Mouse (Mus musculus) intestine, embryonic 15.5 days (tissue): ENCODE data around the gene Hist1h3i. TPM values are rescaled to one million over a fixed set of nuclear protein-coding genes. Genes with fewer than 3 reads are reported as not detected.
"Not testable (repeated sequence)": the region's sequence is repeated elsewhere in the genome, so short reads cannot be mapped to it uniquely, and the experiment has no call there.

Experiments
- ATAC-seq: fragments of 200-750 bp; cut with Nextera tagmentation; 2 replicates; pipeline ENCODE4 v1.8.0; 2017; ENCODE audit warnings: moderate TSS enrichment, moderate library complexity
- H3K27ac ChIP-seq: fragments of 300-500 bp; sonication (generic); 2 replicates; pipeline ENCODE4 v1.5.1; 2015; ENCODE audit warnings: mild to moderate bottlenecking, inconsistent platforms
- H3K27me3 ChIP-seq: fragments of 300-500 bp; sonication (generic); replicated peaks from 2 replicates; pipeline ENCODE4 v1.6.1; 2015; ENCODE audit warnings: inconsistent platforms
- H3K36me3 ChIP-seq: fragments of 300-500 bp; sonication (generic); 2 replicates; pipeline ENCODE4 v1.6.1; 2015; ENCODE audit warnings: inconsistent platforms
- H3K4me1 ChIP-seq: fragments of 300-500 bp; sonication (generic); replicated peaks from 2 replicates; pipeline ENCODE4 v1.6.1; 2015; ENCODE audit warnings: inconsistent platforms
- H3K4me2 ChIP-seq: fragments of 300-500 bp; sonication (generic); replicated peaks from 2 replicates; pipeline ENCODE4 v1.6.1; 2015; ENCODE audit warnings: mild to moderate bottlenecking, inconsistent platforms
- H3K4me3 ChIP-seq: fragments of 300-500 bp; sonication (generic); replicated peaks from 2 replicates; pipeline ENCODE4 v1.5.1; 2015; ENCODE audit warnings: inconsistent platforms
- H3K9ac ChIP-seq: fragments of 300-500 bp; sonication (generic); 2 replicates; pipeline ENCODE4 v1.6.1; 2015; ENCODE audit warnings: inconsistent platforms
- H3K9me3 ChIP-seq: fragments of 300-500 bp; sonication (generic); 2 replicates; pipeline ENCODE4 v1.6.1; 2016; ENCODE audit warnings: inconsistent platforms
- WGBS: fragments of 180-500 bp; shearing (Covaris S2); methylation state at CpG from one replicate; pipeline ENCODE4 v1.1.7; 2015; 5-methylcytosine and 5-hydroxymethylcytosine counted together
- polyA plus RNA-seq: library from polyadenylated mRNA; unstranded; fragments of >200 nt; fragmentation: Nextera tagmentation; extraction: Ambion mirVana; gene quantifications from 2 replicates; pipeline ENCODE4 v1.2.1, GENCODE M21; 2015

Hist1h3i gene
- polyA plus RNA-seq, 1 experiment from 2014 or later, result 101 TPM

DNA sequence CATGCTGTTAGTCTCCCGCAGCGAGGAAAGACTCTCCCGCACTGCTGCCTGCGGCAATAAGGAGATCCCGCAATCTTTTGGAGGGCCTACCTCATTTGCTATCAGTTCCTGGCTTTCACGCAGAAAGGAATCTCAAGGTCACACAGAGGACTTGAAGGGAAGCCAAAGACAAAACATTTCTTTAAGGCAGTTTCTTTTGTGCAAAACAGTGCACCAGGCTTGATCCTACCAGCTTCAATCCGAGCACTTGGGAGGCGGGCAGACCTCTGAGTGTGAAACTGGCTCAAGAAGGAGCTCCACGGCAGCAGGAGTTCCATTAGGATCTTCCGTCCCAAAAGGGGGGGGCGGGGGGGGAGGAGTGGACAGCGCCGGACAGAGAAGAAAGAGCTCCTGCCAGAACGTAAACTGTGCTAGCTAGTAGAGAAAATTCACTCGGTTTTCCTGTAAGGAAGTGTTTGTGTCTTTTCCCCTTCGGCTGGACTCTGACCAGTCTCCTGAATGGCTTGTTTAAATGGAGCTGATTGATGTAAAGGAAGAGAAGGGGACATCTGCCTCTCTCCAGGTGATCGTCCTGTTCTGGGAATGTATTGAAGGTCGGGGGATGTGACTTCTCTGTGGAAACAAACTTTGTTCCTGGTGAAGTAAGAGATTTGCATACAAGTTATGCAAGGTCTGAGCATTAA, 7.6 kb upstream of the Hist1h3i start:
- Histone ChIP-seq H3K27ac (0 out of 2 replicates have a peak overlapping the region, but pooled peaks have one; percentile 22), H3K9me3 (no peaks in the 10 kb centered on the region), H3K27me3 (no peaks in the 10 kb centered on the region), H3K4me3 (peak overlapping the region; percentile 15; the same call in 1 of the 2 replicates), H3K36me3 (no peaks in the 10 kb centered on the region), H3K9ac (peak overlapping the region; percentile 36), H3K4me1 (peaks cover 8% of the 10 kb centered on the region; the same call in 1 of the 2 replicates), H3K4me2 (peak overlapping the region; percentile 54)
- no peak for ATAC-seq
- WGBS, result 12% methylated on average over 18 of the region's 18 CpGs

DNA sequence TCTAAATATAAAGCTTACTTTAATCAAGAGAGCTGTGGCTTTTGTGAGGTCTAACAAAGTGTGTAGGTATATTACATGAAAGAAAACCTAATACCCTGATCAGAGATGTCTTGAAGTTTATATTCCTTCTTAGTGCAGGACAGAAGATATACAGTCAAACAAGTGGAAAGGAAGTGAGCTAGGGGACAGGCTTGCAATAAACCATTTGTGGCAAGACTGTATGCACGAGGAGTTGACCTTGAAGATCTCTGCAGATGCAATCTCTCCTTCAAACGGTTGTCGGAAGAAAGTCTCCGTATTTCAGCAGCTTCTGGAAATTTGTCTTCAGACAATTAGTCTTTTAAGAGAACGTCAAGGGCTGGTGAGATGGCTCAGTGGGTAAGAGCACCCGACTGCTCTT, 6.8 kb upstream of the Hist1h3i start:
- no peak for ATAC-seq
- no peak overlapping the region for H3K4me2 ChIP-seq
- H3K4me3 ChIP-seq, result no peak overlapping the region
- H3K36me3 ChIP-seq, result no peaks in the 10 kb centered on the region
- 46% methylated on average over 6 of the region's 6 CpGs for WGBS
- no peak overlapping the region for H3K27ac ChIP-seq
- H3K9me3 ChIP-seq, result no peaks in the 10 kb centered on the region
- no peak overlapping the region for H3K9ac ChIP-seq
- H3K27me3 ChIP-seq, result no peaks in the 10 kb centered on the region
- peaks cover 12% of the 10 kb centered on the region; the same call in 1 of the 2 replicates for H3K4me1 ChIP-seq

DNA sequence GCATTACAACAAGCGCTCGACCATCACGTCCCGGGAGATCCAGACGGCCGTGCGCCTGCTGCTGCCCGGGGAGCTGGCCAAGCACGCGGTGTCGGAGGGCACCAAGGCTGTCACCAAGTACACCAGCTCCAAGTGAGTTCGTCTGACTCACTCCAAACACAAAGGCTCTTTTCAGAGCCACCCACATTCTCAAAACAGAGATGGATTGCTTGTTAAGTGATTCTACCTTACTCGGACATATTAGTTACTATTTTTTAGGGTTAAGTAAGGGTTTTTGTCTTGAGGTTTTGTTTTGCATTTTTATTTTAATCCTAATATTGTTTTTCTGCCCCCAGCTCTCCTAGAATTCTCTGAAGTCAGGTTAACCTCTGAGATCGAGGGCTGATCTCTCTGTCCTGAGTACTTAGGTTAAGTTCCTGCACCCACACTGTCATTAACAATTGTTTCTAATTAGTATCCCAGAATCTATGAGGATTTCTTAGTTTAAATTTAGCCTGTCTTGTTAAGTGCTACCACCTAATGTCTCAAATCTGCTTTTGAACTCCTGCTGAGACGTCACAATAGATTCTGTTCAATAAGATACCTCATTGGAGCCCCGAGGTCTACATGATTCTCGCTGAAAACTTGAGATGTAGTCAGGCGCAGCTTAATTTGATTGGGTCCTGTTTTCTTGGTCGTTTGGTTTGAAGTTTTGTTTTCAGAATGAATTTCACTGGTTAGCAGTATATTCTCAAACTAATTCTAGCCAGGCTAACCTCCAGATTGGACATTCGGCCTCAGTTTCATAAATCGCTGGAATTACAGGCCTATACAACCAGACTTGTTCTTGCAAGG, 4.8 kb upstream of the Hist1h3i start:
- Histone ChIP-seq H3K9me3 (no peaks in the 10 kb centered on the region), H3K4me1 (peaks cover 19% of the 10 kb centered on the region), H3K27ac (peak overlapping the region; percentile 56; the same call in 1 of the 2 replicates), H3K27me3 (no peaks in the 10 kb centered on the region), H3K36me3 (no peaks in the 10 kb centered on the region), H3K4me3 (no peak overlapping the region), H3K9ac (peak overlapping the region; percentile 32; the same call in 1 of the 2 replicates), H3K4me2 (peak overlapping the region; percentile 60)
- 26% methylated on average over 15 of the region's 21 CpGs for WGBS
- peak; percentile 7; the same call in 1 of the 2 replicates for ATAC-seq

DNA sequence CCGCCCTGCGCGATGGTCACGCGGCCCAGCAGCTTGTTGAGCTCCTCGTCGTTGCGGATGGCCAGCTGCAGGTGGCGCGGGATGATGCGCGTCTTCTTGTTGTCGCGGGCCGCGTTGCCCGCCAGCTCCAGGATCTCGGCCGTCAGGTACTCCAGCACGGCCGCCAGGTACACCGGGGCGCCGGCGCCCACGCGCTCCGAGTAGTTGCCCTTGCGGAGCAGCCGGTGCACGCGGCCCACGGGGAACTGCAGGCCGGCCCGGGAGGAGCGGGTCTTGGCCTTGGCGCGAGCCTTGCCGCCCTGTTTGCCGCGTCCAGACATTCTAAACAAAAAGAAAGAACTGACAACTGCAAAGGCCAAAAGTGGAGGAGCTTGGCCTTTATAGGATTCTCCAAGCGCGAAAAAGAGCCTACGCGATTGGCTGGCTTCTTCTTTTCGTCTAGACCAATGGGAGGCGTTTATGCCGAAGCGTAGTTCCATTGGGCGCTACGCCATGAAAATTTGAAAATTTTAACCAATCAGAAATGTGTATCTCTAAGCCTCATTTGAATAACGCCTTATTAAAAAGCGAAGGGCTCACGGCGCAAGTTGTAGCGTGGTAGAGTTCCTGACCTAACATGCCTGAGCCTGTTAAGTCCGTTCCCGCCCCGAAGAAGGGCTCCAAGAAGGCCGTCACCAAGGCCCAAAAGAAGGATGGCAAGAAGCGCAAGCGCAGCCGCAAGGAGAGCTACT, 3.9 kb upstream of the Hist1h3i start, which contains the start of the genes Hist1h2an and Hist1h2bp:
Gene Hist1h2an (minus strand): TSS at position 320 of the 731 bp plus-strand sequence.
Gene Hist1h2bp (plus strand): TSS at position 563 of the 731 bp plus-strand sequence.
- H3K27me3 ChIP-seq, H3K9me3 ChIP-seq, H3K36me3 ChIP-seq: not testable (repeated sequence)
- Histone ChIP-seq H3K27ac (peak within 1 kb of the TSS; percentile 84), H3K9ac (peak within 1 kb of the TSS; percentile 41), H3K4me3 (peak within 1 kb of the TSS; percentile 34), H3K4me1 (peaks cover 23% of the 10 kb centered on the region), H3K4me2 (peak within 1 kb of the TSS; percentile 60)
- peak; percentile 94 for ATAC-seq
- under 1% methylated on average over 40 of the region's 63 CpGs for WGBS

DNA sequence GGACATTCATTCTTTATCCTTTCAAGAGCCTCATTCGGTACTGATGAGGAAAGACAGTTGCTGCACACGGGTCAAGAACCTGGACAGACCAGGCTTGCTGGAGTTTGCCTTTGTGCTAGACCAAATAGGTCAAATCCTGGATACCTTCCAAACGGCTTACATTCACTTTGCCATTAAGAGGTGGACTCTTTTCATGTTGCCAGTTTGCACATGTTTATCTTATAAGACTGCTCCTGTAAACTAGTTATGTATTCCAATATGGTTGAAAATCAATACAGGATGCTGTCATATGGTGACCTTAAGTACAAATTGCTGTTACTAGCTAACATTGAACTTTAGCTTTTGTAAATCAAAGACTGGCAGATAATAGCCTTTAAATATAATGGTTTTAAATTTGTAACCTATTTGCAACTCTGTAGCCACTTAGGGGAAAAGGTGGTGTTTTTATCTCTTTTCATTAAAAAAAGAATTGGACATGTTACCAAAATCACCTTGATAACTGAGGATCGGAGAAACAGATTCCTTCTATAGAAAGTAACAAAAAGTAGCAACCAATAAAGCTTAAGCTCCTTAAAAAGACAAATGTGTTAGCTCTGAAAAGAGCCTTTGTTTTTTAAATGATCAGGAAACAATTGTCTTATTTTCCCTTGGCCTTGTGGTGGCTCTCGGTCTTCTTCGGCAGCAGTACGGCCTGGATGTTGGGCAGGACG, 3.2 kb upstream of the Hist1h3i start:
- Histone ChIP-seq H3K9me3 (no peaks in the 10 kb centered on the region), H3K27ac (peak overlapping the region; percentile 84), H3K36me3 (no peaks in the 10 kb centered on the region), H3K27me3 (no peaks in the 10 kb centered on the region), H3K4me2 (peak overlapping the region; percentile 60), H3K9ac (peak overlapping the region; percentile 41), H3K4me1 (peaks cover 23% of the 10 kb centered on the region), H3K4me3 (peak overlapping the region; percentile 34)
- WGBS, result 8% methylated on average over 8 of the region's 8 CpGs
- ATAC-seq, result no peak

DNA sequence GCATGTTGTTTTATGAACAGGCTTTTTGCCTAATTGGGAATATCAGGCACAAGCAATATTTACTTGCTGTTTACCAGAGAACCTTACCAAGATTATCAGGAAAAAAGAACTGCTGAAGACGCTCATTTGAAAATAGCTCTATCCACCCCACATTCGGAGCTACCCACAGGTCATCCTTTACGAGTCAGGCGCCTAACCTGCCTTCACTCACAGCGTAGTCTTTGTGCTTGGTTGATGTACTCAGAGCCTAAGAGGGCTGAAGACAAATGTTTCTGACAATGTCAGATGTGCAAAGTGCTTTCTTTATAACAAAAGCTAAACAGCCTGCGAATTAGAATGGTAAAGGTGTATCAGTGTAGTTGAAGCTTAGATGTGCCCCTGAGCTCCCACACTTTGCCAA, 1.1 kb upstream of the Hist1h3i start:
- WGBS, result 38% methylated on average over 6 of the region's 6 CpGs
- H3K4me3 ChIP-seq, result peak overlapping the region; percentile 39; the same call in 1 of the 2 replicates
- peak overlapping the region; percentile 37; the same call in 1 of the 2 replicates for H3K9ac ChIP-seq
- peak overlapping the region; percentile 86 for H3K27ac ChIP-seq
- H3K9me3 ChIP-seq, result no peaks in the 10 kb centered on the region
- no peak for ATAC-seq
- H3K4me1 ChIP-seq, result peaks cover 19% of the 10 kb centered on the region
- H3K4me2 ChIP-seq, result peak overlapping the region; percentile 62
- H3K36me3 ChIP-seq, result no peaks in the 10 kb centered on the region
- H3K27me3 ChIP-seq, result no peaks in the 10 kb centered on the region

DNA sequence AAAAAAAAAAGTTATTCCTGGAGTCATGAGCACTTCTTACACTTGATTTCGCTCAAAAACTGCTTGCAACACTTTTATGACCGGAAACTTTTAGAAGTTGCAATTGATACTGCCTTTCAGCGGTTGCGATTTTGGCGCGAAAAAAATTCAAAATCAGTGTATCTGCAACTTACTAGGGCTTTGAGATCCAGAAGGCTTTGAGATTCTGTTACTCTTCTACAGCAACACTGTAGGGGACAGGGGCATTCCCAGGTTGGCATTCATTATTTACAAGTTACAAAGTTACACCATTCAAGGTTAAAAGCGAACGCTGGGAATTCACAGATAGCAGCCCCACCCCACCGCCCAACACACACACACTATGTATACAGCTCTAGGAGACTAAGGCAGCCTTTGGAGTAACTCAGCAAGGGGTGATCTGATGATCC, 578 bp upstream of the Hist1h3i start:
- Histone ChIP-seq H3K36me3 (no peaks in the 10 kb centered on the region), H3K9me3 (no peaks in the 10 kb centered on the region), H3K4me2 (peak overlapping the region; percentile 62), H3K4me3 (peak overlapping the region; percentile 39), H3K4me1 (peaks cover 19% of the 10 kb centered on the region), H3K27ac (peak overlapping the region; percentile 86), H3K27me3 (no peaks in the 10 kb centered on the region), H3K9ac (peak overlapping the region; percentile 37; the same call in 1 of the 2 replicates)
- 2% methylated on average over 9 of the region's 9 CpGs for WGBS
- no peak for ATAC-seq

DNA sequence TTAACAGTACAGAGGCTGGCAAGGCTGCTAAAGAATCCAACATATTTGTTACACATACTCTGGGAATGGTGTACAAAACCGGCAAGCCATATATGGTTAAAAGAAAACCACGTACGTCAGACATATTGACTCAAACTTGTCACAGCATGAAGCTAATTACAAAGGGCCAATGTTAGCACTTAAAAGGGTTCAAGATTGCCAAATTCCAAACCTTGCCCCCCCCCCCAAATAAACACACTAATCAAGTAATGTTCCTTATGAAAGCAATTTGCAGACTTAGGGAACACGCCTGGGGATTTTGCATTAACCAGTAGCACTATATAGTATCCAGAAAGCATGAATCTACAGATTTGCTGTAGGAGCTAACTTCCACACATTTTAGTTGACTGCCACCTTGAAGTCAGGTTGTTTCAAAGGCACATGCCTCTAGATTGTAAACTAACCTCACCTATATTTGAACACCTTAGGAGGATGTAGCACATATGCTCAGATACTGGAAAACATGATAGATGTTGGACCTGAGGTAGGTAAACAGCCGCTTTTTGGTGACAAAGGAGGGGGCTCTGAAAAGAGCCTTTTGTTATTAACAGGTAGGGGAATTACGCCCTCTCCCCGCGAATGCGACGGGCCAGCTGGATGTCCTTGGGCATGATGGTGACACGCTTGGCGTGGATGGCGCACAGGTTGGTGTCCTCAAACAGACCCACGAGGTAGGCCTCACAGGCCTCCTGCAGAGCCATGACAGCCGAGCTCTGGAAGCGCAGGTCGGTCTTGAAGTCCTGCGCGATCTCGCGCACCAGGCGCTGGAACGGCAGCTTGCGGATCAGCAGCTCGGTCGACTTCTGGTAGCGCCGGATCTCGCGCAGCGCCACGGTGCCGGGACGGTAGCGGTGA, 562 bp downstream of the Hist1h3i start:
- not testable (repeated sequence) for H3K27me3 ChIP-seq, H3K9me3 ChIP-seq, ATAC-seq, H3K36me3 ChIP-seq
- H3K4me1 ChIP-seq, result peaks cover 19% of the 10 kb centered on the region
- peak overlapping the region; percentile 62 for H3K4me2 ChIP-seq
- peak overlapping the region; percentile 47 for H3K9ac ChIP-seq
- under 1% methylated on average over 14 of the region's 35 CpGs for WGBS
- peak overlapping the region; percentile 39 for H3K4me3 ChIP-seq
- peak overlapping the region; percentile 81 for H3K27ac ChIP-seq

DNA sequence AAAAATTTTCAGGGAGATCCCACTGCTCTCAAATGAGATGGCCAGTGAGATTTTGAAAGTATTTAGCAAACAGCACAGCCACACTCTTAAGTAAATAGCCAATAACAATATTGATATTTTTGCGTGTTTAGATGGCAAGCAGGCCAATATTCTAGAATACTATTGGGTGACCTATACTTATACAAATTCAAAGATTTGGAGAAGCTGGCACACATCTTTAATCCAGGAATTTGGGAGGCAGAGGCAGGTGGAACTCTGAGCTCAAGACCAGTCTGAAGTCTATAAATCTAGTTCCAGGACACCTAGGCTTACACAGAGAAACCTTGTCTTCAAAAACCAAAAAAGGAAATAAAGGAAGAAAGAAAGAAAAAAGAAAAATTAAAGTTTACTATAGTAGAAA, 1.5 kb downstream of the Hist1h3i start:
- Histone ChIP-seq H3K9me3 (no peaks in the 10 kb centered on the region), H3K36me3 (no peaks in the 10 kb centered on the region), H3K27me3 (no peaks in the 10 kb centered on the region), H3K4me3 (no peak overlapping the region), H3K9ac (no peak overlapping the region), H3K27ac (no peak overlapping the region), H3K4me1 (peaks cover 19% of the 10 kb centered on the region), H3K4me2 (no peak overlapping the region)
- WGBS, result 90% methylated on average over 1 of the region's 1 CpGs
- ATAC-seq, result no peak

DNA sequence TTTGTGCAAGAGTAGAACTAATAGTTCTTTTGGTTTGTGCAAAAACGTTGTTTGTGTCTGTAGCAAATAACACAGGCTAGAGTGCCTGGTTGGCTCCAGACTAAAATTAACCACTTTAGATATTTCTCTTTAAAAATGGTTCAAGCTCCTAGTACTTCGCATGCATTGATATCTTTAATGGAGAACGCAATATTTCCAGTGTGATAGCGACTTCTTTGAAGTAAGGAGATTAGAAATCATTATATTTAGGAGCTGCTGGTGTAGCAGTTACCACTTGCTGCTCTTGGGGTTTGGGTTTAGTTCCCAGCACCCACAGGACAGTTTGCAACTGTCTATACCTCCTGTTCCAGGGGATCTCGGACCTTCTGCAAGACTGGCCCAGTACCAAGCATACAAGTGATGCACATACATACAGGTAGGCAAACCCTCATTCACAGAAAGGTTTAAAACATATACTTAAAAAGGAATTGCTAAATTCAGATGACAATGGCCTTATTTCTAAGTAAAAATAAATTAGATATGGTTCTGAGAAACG, 2.1 kb downstream of the Hist1h3i start:
- Histone ChIP-seq H3K36me3 (no peaks in the 10 kb centered on the region), H3K9me3 (no peaks in the 10 kb centered on the region), H3K27me3 (no peaks in the 10 kb centered on the region), H3K4me2 (peak overlapping the region; percentile 94), H3K27ac (peak overlapping the region; percentile 95), H3K4me1 (peaks cover 18% of the 10 kb centered on the region), H3K9ac (peak overlapping the region; percentile 83; the same call in 1 of the 2 replicates), H3K4me3 (no peak overlapping the region)
- 44% methylated on average over 6 of the region's 6 CpGs for WGBS
- ATAC-seq, result no peak
